Mouse (Mus musculus): ENCODE measurements around the gene Setd2. TPM values are rescaled to one million over a fixed set of nuclear protein-coding genes. Genes with fewer than 3 reads are reported as not detected.

Setd2 gene
- polyA plus RNA-seq, 1 experiment from 2014 or later: 19.7 TPM

DNA sequence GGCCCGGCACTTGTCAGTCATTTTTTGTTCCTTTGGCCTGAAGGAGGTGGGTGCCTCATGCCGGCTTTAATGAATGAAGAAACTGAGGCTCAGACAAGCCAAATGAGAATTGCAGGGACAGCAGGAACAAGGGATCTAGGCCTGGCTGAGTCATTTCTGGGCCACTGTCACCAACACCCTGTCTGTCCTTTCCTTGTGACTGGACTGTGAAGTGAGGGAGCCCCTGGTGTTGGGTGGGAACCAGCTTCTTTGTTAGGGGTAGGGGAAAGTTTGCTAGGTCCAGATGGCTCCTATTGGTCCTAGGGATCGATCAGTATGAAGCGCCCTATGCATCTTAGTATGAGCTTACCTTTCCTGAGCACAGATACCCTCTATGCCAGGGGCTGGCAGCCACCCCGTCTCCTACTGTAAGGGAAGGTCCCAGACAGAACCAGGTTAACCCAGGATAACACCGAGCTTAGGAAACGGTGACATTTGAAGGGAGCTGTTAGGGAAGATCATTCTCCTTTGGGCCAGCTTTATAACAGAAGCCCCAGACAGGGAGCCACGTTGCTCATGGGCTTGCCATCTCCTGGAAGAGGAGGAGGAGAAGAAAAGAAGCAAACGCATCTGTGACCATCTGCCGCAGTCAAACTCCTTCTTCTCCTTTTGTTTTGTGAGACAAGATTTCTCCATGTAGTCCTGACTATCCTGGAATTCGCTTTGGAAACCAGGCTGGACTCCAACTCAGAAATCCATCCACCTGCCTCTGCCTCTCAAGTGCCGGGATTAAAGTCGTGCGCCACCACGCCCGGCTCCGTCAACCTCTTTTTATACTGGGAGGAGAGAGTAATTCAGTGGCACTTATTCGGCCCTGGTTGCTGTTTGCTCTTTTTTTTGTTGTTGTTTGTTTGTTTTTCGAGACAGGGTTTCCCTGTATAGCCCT lies 122.6 kb downstream of the Setd2 start:
- Histone ChIP-seq H3K27ac (peak overlapping the region; percentile 75), H3K4me2 (peak overlapping the region; percentile 91), H3K36me3 (no peaks in the 10 kb centered on the region), H3K4me1 (replicated peaks) (peaks cover 52% of the 10 kb centered on the region), H3K4me3 (peak overlapping the region; percentile 77), H3K9ac (peak overlapping the region; percentile 68; the same call in 1 of the 2 replicates), H3K27me3 (0 out of 2 replicates have a peak, but pooled peaks cover 3% of the 10 kb centered on the region), H3K9me3 (replicated peaks) (no peaks in the 10 kb centered on the region)
- ATAC-seq (replicated peaks; ENCODE audit: insufficient number of reproducible peaks, insufficient read depth, low FRiP score, low read depth): no peak
- WGBS: 83% methylated on average over 19 of the region's 19 CpGs

DNA sequence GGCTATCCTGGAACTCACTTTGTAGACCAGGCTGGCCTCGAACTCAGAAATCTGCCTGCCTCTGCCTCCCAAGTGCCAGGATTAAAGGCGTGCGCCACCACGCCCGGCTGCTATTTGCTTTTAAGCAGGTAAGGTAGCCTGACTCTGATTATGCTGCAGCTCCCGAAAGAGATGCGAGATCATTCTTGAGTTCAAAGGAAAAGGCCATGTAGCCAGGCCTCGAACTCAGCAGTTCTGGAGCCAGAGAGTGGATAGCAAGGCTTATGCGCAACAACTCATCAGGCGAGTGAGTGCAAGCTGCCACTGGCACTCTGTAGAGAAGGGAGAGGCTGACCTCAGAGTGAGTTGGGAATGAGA lies 123.2 kb downstream of the Setd2 start:
- 81% methylated on average over 10 of the region's 10 CpGs for WGBS
- peak overlapping the region; percentile 85 for H3K4me3 ChIP-seq
- no peaks in the 10 kb centered on the region for H3K9me3 ChIP-seq (replicated peaks)
- H3K36me3 ChIP-seq: no peaks in the 10 kb centered on the region
- H3K4me2 ChIP-seq: peak overlapping the region; percentile 69
- peak overlapping the region; percentile 84; the same call in 1 of the 2 replicates for H3K9ac ChIP-seq
- no peak for ATAC-seq (replicated peaks; ENCODE audit: insufficient number of reproducible peaks, insufficient read depth, low FRiP score, low read depth)
- peak overlapping the region; percentile 96 for H3K27ac ChIP-seq
- 0 out of 2 replicates have a peak, but pooled peaks cover 3% of the 10 kb centered on the region for H3K27me3 ChIP-seq
- H3K4me1 ChIP-seq (replicated peaks): peaks cover 52% of the 10 kb centered on the region

- Histone ChIP-seq H3K4me1 (replicated peaks) (peaks cover 56% of the 10 kb centered on the region), H3K4me3 (peak within 1 kb of the TSS; percentile 85), H3K36me3 (no peaks in the 10 kb centered on the region), H3K9ac (peak within 1 kb of the TSS; percentile 84), H3K27ac (peak within 1 kb of the TSS; percentile 96), H3K27me3 (0 out of 2 replicates have a peak, but pooled peaks cover 3% of the 10 kb centered on the region), H3K9me3 (replicated peaks) (no peaks in the 10 kb centered on the region), H3K4me2 (peak within 1 kb of the TSS; percentile 69)
- ATAC-seq (replicated peaks; ENCODE audit: insufficient number of reproducible peaks, insufficient read depth, low FRiP score, low read depth): peak; percentile 88
- under 1% methylated on average over 52 of the region's 52 CpGs for WGBS
These were observed 124.1 kb downstream of the Setd2 start, which contains the start of gene Ccdc12 for GRCm38 (mm10) chr9:110656249-110657221. Gene Ccdc12, plus strand, starts transcription at chr9:110656503.

DNA sequence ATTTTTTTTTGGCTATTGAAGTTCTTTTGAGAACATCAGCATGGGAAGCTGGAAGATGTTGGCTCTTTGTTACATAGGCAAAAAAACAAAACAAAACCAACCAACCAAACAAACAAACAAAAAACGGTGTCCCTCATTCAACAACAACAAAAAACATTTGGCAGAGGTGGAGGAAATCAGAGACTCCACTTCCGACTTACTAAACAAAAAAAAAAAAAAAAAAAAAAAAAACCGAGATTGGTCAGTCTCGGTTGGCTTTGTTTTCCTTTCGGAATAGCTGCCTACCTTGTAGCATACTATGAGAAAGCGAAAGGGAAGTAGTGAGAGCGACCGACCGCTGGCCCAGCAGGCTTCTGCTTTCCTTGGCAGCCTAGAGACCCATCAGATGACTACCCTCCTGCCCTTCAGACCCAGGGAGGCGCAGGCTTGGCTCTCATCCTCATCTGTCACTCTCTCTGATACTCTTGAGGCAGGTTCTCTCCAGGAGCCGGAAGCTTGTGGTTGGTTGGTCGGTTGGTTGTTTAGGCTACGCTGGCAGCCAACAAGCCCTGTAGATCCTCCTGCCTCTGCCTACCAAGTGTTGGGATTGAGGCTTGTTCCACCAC lies 125.2 kb downstream of the Setd2 start:
- ATAC-seq (replicated peaks; ENCODE audit: insufficient number of reproducible peaks, insufficient read depth, low FRiP score, low read depth): no peak
- peak overlapping the region; percentile 85 for H3K4me3 ChIP-seq
- peak overlapping the region; percentile 96 for H3K27ac ChIP-seq
- peak overlapping the region; percentile 69 for H3K4me2 ChIP-seq
- H3K4me1 ChIP-seq (replicated peaks): peaks cover 50% of the 10 kb centered on the region
- 67% methylated on average over 13 of the region's 13 CpGs for WGBS
- no peaks in the 10 kb centered on the region for H3K27me3 ChIP-seq
- no peaks in the 10 kb centered on the region for H3K9me3 ChIP-seq (replicated peaks)
- H3K9ac ChIP-seq: 0 out of 2 replicates have a peak overlapping the region, but pooled peaks have one; percentile 84
- H3K36me3 ChIP-seq: no peaks in the 10 kb centered on the region

- peaks cover 37% of the 10 kb centered on the region for H3K4me1 ChIP-seq (replicated peaks)
- ATAC-seq (replicated peaks; ENCODE audit: insufficient number of reproducible peaks, insufficient read depth, low FRiP score, low read depth): no peak
- no peak overlapping the region for H3K9ac ChIP-seq
- H3K27me3 ChIP-seq: no peaks in the 10 kb centered on the region
- no peak overlapping the region for H3K4me3 ChIP-seq
- no peaks in the 10 kb centered on the region for H3K9me3 ChIP-seq (replicated peaks)
- no peak overlapping the region for H3K27ac ChIP-seq
- H3K36me3 ChIP-seq: no peaks in the 10 kb centered on the region
- 86% methylated on average over 12 of the region's 12 CpGs for WGBS
- H3K4me2 ChIP-seq: no peak overlapping the region
These were observed 127.1 kb downstream of the Setd2 start for GRCm38 (mm10) chr9:110659521-110659920.

GRCm38 (mm10) chr9:110660208-110660607 lies 127.8 kb downstream of the Setd2 start:
- no peak overlapping the region for H3K27ac ChIP-seq
- no peak for ATAC-seq (replicated peaks; ENCODE audit: insufficient number of reproducible peaks, insufficient read depth, low FRiP score, low read depth)
- H3K9ac ChIP-seq: no peak overlapping the region
- H3K4me1 ChIP-seq (replicated peaks): peaks cover 30% of the 10 kb centered on the region
- H3K4me3 ChIP-seq: no peak overlapping the region
- no peaks in the 10 kb centered on the region for H3K27me3 ChIP-seq
- no peaks in the 10 kb centered on the region for H3K9me3 ChIP-seq (replicated peaks)
- WGBS: 90% methylated on average over 2 of the region's 2 CpGs
- no peak overlapping the region for H3K4me2 ChIP-seq
- H3K36me3 ChIP-seq: no peaks in the 10 kb centered on the region

DNA sequence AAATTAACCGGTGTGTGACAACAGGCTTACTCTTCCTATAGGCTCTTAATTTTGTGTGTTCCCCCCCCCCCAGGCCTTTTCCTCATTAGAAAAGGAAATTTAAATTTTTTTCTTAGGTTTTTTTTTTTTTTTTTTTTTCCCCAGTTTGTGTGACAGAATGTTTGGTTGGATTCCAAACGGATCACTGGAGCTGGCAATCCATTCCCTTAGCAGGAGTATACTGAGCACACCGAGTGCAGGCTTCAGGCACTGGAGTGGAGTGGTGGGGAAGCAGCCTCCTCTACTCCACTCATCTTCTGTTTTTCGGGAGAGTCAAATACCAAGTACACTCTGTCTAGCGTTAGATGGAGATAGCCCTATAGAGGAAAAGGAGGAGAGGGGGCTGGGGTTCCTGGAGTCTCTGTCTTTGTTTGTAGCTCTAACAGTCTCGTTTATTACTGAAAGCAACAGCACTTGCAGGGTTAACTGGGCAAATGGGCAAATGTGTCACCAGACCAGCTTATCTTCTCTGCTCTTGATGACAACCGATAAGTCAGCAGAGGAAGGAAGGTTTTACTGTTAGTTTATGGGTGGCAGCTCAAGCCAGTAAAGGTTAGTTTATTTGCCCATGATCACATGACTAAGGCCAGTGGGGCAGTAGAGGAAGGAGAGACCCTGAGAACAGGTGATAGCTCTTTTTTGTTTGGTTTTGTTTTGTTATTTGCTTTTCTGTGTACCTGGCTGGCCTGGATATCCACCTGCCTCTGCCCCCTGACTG lies 128.6 kb downstream of the Setd2 start:
- H3K4me2 ChIP-seq: no peak overlapping the region
- WGBS: 63% methylated on average over 7 of the region's 7 CpGs
- H3K27me3 ChIP-seq: no peaks in the 10 kb centered on the region
- H3K9me3 ChIP-seq (replicated peaks): no peaks in the 10 kb centered on the region
- H3K4me3 ChIP-seq: no peak overlapping the region
- no peak overlapping the region for H3K27ac ChIP-seq
- H3K36me3 ChIP-seq: no peaks in the 10 kb centered on the region
- peaks cover 28% of the 10 kb centered on the region for H3K4me1 ChIP-seq (replicated peaks)
- ATAC-seq (replicated peaks; ENCODE audit: insufficient number of reproducible peaks, insufficient read depth, low FRiP score, low read depth): no peak
- no peak overlapping the region for H3K9ac ChIP-seq

DNA sequence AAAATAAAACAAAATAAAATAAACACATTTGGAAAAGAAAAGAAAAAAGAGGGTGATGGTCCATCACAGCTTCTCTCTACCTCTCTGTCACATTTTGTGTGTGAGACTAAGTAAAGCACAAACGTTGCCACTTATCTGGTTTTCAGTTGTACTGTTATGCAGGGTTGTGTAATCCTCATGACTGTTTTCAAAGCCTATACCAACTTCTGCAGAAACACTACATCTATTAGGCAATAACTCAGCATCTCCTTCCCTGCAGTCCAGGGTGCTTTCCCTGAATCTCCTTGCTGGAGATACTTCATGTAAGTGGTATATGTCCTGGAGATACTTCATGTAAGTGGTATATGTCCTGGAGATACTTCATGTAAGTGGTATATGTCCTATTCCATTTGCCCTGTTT lies 130.4 kb downstream of the Setd2 start:
- Histone ChIP-seq H3K4me1 (replicated peaks) (peaks cover 39% of the 10 kb centered on the region), H3K9me3 (replicated peaks) (no peaks in the 10 kb centered on the region), H3K4me3 (no peak overlapping the region), H3K9ac (no peak overlapping the region), H3K36me3 (no peaks in the 10 kb centered on the region), H3K4me2 (no peak overlapping the region), H3K27ac (no peak overlapping the region), H3K27me3 (no peaks in the 10 kb centered on the region)
- 81% methylated on average over 1 of the region's 1 CpGs for WGBS
- ATAC-seq (replicated peaks; ENCODE audit: insufficient number of reproducible peaks, insufficient read depth, low FRiP score, low read depth): no peak

DNA sequence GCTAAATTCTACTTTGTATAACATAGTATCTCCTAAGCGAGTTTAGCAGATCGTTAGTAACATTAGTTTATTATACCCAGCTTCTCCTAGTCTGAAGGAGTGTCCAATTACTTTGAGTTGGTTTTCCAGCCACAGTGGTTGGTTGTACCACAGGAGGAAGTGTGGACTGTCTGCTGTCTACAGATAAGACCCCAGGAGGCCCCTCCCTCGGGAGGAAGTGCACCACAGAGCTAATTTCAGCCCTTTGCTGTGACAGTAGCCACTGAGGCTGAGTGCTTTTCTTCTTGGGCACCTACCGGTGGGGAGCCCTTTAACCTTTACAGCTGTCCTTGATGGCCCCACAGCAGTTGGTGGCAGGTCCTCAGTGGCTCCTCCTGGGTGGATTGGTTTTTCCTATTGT lies 133.5 kb downstream of the Setd2 start:
- no peak overlapping the region for H3K9ac ChIP-seq
- no peaks in the 10 kb centered on the region for H3K27me3 ChIP-seq
- H3K27ac ChIP-seq: peak overlapping the region; percentile 64
- H3K4me3 ChIP-seq: no peak overlapping the region
- peak overlapping the region; percentile 39 for H3K4me2 ChIP-seq
- peak; percentile 61; the same call in 1 of the 2 replicates for ATAC-seq (replicated peaks; ENCODE audit: insufficient number of reproducible peaks, insufficient read depth, low FRiP score, low read depth)
- H3K9me3 ChIP-seq (replicated peaks): no peaks in the 10 kb centered on the region
- peaks cover 67% of the 10 kb centered on the region for H3K4me1 ChIP-seq (replicated peaks)
- 18% methylated on average over 4 of the region's 4 CpGs for WGBS
- no peaks in the 10 kb centered on the region for H3K36me3 ChIP-seq

DNA sequence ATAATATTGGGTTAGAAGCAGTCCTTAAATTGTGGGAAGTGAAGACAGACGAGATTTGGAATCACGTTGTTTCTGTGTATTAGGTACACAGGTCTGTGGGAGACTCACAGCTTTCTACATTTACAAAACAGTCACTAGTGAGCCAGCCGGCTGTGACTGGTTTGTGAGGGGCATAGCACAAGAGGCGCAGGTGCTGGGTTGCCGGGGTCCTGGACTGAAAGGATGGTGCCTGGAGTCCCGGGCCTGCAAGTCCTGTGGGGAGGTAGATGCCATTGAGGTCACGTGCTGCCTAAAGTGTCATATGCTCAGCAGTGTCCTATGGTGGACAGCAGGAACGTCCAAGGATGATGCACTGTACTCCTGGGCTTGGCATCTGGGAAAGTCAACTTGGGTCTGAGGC lies 134.0 kb downstream of the Setd2 start:
- Histone ChIP-seq H3K27ac (peak overlapping the region; percentile 64), H3K36me3 (no peaks in the 10 kb centered on the region), H3K4me2 (peak overlapping the region; percentile 39), H3K4me1 (replicated peaks) (peaks cover 67% of the 10 kb centered on the region), H3K4me3 (no peak overlapping the region), H3K27me3 (no peaks in the 10 kb centered on the region), H3K9me3 (replicated peaks) (no peaks in the 10 kb centered on the region), H3K9ac (no peak overlapping the region)
- no peak; the same call in 1 of the 2 replicates for ATAC-seq (replicated peaks; ENCODE audit: insufficient number of reproducible peaks, insufficient read depth, low FRiP score, low read depth)
- WGBS: 28% methylated on average over 8 of the region's 8 CpGs

All from heart, embryonic 15.5 days (tissue).